Mouse (Mus musculus) forebrain, embryonic 14.5 days (tissue): ENCODE measurements around the gene Nrros. TPM values are rescaled to one million over a fixed set of nuclear protein-coding genes. Genes with fewer than 3 reads are reported as not detected.

ENCODE experiments used
- ATAC-seq: fragments of 200-750 bp; cut with Nextera tagmentation; 2 replicates; pipeline ENCODE4 v1.8.0; 2017; ENCODE audit warnings: mild to moderate bottlenecking, moderate library complexity
- DNase-seq: peaks from one replicate; pipeline ENCODE4 v3.0.0-alpha.2; 2015; ENCODE audit warnings: low spot score
- H3K27ac ChIP-seq: fragments of 300-500 bp; sonication (generic); 2 replicates; pipeline ENCODE4 v1.5.1; 2014; ENCODE audit warnings: low read depth, mild to moderate bottlenecking, control low read depth, low read length, moderate library complexity
- H3K27me3 ChIP-seq: fragments of 300-500 bp; sonication (generic); replicated peaks from 2 replicates; pipeline ENCODE4 v1.6.1; 2014; ENCODE audit warnings: low read length, control low read depth, mixed read lengths; ENCODE audit not compliant: control insufficient read depth, insufficient read depth
- H3K36me3 ChIP-seq: fragments of 300-500 bp; sonication (generic); 2 replicates; pipeline ENCODE4 v1.6.1; 2014; ENCODE audit warnings: low read length, control low read depth; ENCODE audit not compliant: control insufficient read depth, insufficient read depth
- H3K4me1 ChIP-seq: fragments of 300-500 bp; sonication (generic); 2 replicates; pipeline ENCODE4 v1.6.1; 2014; ENCODE audit warnings: antibody characterized with exemption, low read length, control low read depth; ENCODE audit not compliant: control insufficient read depth, insufficient read depth
- H3K4me2 ChIP-seq: fragments of 300-500 bp; sonication (generic); 2 replicates; pipeline ENCODE4 v1.6.1; 2014; ENCODE audit warnings: mild to moderate bottlenecking, control low read depth, low read length
- H3K4me3 ChIP-seq: fragments of 300-500 bp; sonication (generic); 2 replicates; pipeline ENCODE4 v1.5.1; 2014; ENCODE audit warnings: low read depth, low read length, control low read depth
- H3K9ac ChIP-seq: fragments of 300-500 bp; sonication (generic); 2 replicates; pipeline ENCODE4 v1.6.1; 2014; ENCODE audit warnings: mild to moderate bottlenecking, low read length, control low read depth, moderate library complexity
- H3K9me3 ChIP-seq: fragments of 300-500 bp; sonication (generic); replicated peaks from 2 replicates; pipeline ENCODE4 v1.6.1; 2016; ENCODE audit warnings: low read length, control low read depth, mixed read lengths; ENCODE audit not compliant: control insufficient read depth
- WGBS: fragments of 180-500 bp; shearing (Covaris S2); extraction: QIAGEN DNeasy Blood & Tissue Kit; methylation state at CpG from one replicate; pipeline ENCODE4 v1.1.7; 2014; 5-methylcytosine and 5-hydroxymethylcytosine counted together
- polyA plus RNA-seq: library from polyadenylated mRNA; unstranded; fragments of >200 nt; fragmentation: Nextera tagmentation; extraction: Ambion mirVana; gene quantifications from 2 replicates; pipeline ENCODE4 v1.2.1, GENCODE M21; 2014

Gene Nrros
- polyA plus RNA-seq, 1 experiment from 2014 or later, result 7.9 TPM

DNA sequence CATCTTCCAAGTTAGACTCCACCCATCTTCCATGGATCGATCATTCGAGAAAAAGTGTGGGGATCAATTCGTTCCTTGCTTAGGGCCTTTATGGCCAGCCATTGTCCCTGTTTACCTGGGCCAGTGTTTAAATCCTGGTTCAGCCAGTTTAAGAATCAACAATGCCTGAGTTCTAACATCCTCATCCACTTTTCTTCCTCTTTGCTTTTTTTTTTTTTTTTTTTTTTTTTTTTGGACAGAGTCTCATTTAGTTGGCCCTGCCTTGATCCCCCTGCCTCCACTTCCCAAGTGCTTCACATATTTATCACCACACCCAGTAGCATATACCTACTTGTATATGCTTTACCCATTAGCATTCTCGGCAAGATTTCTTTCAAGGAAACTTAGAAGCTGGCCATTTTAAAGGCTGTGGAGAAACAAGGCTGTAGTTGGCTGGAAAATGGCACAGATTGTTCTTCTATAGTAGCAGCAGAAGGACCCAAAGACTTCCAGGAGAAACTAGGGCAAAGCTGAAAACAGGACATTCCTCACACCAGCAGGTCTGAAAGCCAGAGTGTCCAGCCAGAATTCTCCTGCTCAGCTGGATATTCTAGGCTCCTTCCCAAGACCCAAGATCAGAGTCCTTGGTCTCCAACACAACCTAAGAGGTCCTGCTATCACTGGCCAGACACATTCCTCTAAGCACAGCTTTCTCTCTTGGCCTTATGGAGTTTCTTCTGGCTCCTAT is 2.6 kb upstream of the Nrros start:
- 0 out of 2 replicates have a peak, but pooled peaks cover 5% of the 10 kb centered on the region for H3K27me3 ChIP-seq
- no peak overlapping the region for H3K4me3 ChIP-seq
- H3K4me2 ChIP-seq, result no peak overlapping the region
- H3K36me3 ChIP-seq, result no peaks in the 10 kb centered on the region
- H3K9ac ChIP-seq, result no peak overlapping the region
- H3K9me3 ChIP-seq, result no peaks in the 10 kb centered on the region
- 87% methylated on average over 4 of the region's 4 CpGs for WGBS
- ATAC-seq (no peak), DNase-seq (no peak)
- H3K27ac ChIP-seq, result no peak overlapping the region
- H3K4me1 ChIP-seq, result no peaks in the 10 kb centered on the region

DNA sequence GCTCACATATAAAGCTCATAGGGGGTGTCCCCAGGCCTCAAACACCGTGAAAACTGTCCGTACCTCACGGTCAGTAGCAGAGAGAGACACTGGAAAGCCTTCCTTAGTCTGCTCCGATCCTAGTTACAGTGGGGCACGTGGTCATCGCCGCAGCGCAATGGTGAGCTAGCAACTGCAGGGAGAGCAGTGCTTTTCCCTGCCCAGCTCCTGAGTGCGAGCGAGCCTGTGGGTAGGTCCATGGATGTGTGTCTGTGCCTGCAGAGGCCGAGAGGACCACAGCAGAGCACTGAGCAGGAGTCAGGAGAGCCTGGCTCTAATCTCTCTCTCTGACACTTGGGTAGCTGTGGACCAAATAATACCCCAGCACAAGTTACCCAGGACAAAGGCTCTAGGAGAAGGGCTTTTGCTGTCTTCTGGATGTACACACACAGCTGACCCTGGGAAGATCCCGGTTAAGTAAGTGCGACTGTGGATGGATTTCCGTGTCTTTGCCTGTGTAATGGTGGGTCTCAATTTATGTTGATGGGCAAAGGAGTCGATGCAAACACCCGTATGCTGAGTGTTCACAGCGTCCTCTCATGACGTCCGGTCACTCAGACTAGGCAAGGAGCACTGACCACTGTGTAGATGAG is 882 bp downstream of the Nrros start:
- no peak overlapping the region; the same call in 1 of the 2 replicates for H3K9ac ChIP-seq
- 0 out of 2 replicates have a peak, but pooled peaks cover 5% of the 10 kb centered on the region for H3K27me3 ChIP-seq
- peak overlapping the region; percentile 27; the same call in 1 of the 2 replicates for H3K4me3 ChIP-seq
- H3K36me3 ChIP-seq, result no peaks in the 10 kb centered on the region
- DNase-seq (no peak), ATAC-seq (no peak)
- H3K4me1 ChIP-seq, result no peaks in the 10 kb centered on the region
- no peaks in the 10 kb centered on the region for H3K9me3 ChIP-seq
- 74% methylated on average over 19 of the region's 19 CpGs for WGBS
- H3K4me2 ChIP-seq, result peak overlapping the region; percentile 61; the same call in 1 of the 2 replicates
- no peak overlapping the region for H3K27ac ChIP-seq

GRCm38 (mm10) chr16:32163891-32164290 is 1.5 kb downstream of the Nrros start:
- Histone ChIP-seq H3K4me3 (no peak overlapping the region), H3K27me3 (0 out of 2 replicates have a peak, but pooled peaks cover 5% of the 10 kb centered on the region), H3K4me1 (no peaks in the 10 kb centered on the region), H3K36me3 (no peaks in the 10 kb centered on the region), H3K4me2 (no peak overlapping the region), H3K27ac (no peak overlapping the region), H3K9ac (no peak overlapping the region), H3K9me3 (no peaks in the 10 kb centered on the region)
- WGBS, result 77% methylated on average over 5 of the region's 5 CpGs
- DNase-seq, result no peak
- no peak for ATAC-seq

GRCm38 (mm10) chr16:32163392-32163791 is 2.0 kb downstream of the Nrros start:
- no peaks in the 10 kb centered on the region for H3K36me3 ChIP-seq
- no peak overlapping the region for H3K27ac ChIP-seq
- H3K4me3 ChIP-seq, result no peak overlapping the region
- H3K27me3 ChIP-seq, result 0 out of 2 replicates have a peak, but pooled peaks cover 5% of the 10 kb centered on the region
- H3K4me2 ChIP-seq, result no peak overlapping the region
- no peaks in the 10 kb centered on the region for H3K4me1 ChIP-seq
- no peak for ATAC-seq
- no peak overlapping the region for H3K9ac ChIP-seq
- WGBS, result 83% methylated on average over 4 of the region's 4 CpGs
- no peaks in the 10 kb centered on the region for H3K9me3 ChIP-seq
- no peak for DNase-seq

- H3K27ac ChIP-seq, result no peak overlapping the region
- H3K27me3 ChIP-seq, result 0 out of 2 replicates have a peak, but pooled peaks cover 5% of the 10 kb centered on the region
- no peak overlapping the region for H3K9ac ChIP-seq
- no peak overlapping the region for H3K4me3 ChIP-seq
- WGBS, result 89% methylated on average over 9 of the region's 9 CpGs
- H3K9me3 ChIP-seq, result no peaks in the 10 kb centered on the region
- no peaks in the 10 kb centered on the region for H3K36me3 ChIP-seq
- ATAC-seq, result no peak
- DNase-seq, result no peak
- no peak overlapping the region for H3K4me2 ChIP-seq
- H3K4me1 ChIP-seq, result no peaks in the 10 kb centered on the region
Observed at GRCm38 (mm10) chr16:32160742-32161323, 4.6 kb downstream of the Nrros start.

DNA sequence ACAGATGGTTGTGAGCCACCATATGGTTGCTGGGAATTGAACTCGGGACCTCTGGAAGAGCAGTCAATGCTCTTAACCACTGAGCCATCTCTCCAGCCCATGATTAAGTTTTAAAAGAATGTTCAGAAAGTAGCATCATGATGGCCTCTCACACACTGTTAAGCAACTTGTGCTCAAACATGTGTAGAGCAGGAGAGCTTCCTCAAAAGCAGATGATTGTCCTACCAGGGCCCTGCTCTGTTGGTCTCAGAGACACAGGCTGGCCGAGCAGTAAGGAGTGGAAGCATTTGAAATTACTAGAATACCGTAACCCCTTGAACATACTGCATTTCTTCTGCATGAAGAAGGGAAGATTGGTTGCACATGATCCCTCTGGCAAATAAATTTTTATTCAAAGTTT is 6.4 kb downstream of the Nrros start:
- DNase-seq, result no peak
- H3K9me3 ChIP-seq, result no peaks in the 10 kb centered on the region
- no peaks in the 10 kb centered on the region for H3K27me3 ChIP-seq
- no peak overlapping the region for H3K27ac ChIP-seq
- no peaks in the 10 kb centered on the region for H3K36me3 ChIP-seq
- no peaks in the 10 kb centered on the region for H3K4me1 ChIP-seq
- H3K4me2 ChIP-seq, result no peak overlapping the region
- H3K9ac ChIP-seq, result no peak overlapping the region
- 93% methylated on average over 3 of the region's 3 CpGs for WGBS
- no peak for ATAC-seq
- no peak overlapping the region for H3K4me3 ChIP-seq

- no peaks in the 10 kb centered on the region for H3K27me3 ChIP-seq
- DNase-seq, result no peak
- H3K4me2 ChIP-seq, result no peak overlapping the region
- no peaks in the 10 kb centered on the region for H3K36me3 ChIP-seq
- peak overlapping the region; percentile 57 for H3K27ac ChIP-seq
- no peak overlapping the region for H3K9ac ChIP-seq
- WGBS, result 89% methylated on average over 2 of the region's 2 CpGs
- H3K4me1 ChIP-seq, result no peaks in the 10 kb centered on the region
- no peak overlapping the region for H3K4me3 ChIP-seq
- ATAC-seq, result no peak
- no peaks in the 10 kb centered on the region for H3K9me3 ChIP-seq
Observed at GRCm38 (mm10) chr16:32157369-32157768, 8.0 kb downstream of the Nrros start.

DNA sequence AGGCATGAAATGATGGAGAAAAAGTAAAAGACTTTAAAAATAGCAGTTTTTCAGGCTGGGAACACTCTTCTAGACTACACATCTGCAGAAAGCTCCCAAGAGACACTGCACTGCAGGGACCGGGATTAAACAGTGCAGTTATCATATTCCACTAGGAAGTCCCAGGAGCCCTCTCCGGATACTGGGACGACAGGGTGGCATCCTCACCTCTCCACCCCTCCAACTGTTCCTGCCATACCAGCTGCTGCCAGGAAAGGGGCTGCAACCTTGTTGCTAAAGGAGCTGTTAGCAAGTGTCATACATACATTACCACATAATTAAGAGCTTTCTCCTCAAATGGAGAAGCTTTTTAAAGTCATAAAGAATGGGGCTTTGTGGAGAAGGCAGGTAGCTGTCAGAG is 8.7 kb downstream of the Nrros start:
- H3K4me2 ChIP-seq, result no peak overlapping the region
- 0 out of 2 replicates have a peak overlapping the region, but pooled peaks have one; percentile 57 for H3K27ac ChIP-seq
- H3K4me1 ChIP-seq, result no peaks in the 10 kb centered on the region
- H3K4me3 ChIP-seq, result no peak overlapping the region
- ATAC-seq, result peak; percentile 58; the same call in 1 of the 2 replicates
- 55% methylated on average over 3 of the region's 3 CpGs for WGBS
- no peaks in the 10 kb centered on the region for H3K27me3 ChIP-seq
- no peaks in the 10 kb centered on the region for H3K36me3 ChIP-seq
- peak; percentile 42 for DNase-seq
- no peaks in the 10 kb centered on the region for H3K9me3 ChIP-seq
- H3K9ac ChIP-seq, result no peak overlapping the region
